Mouse (Mus musculus) brain, embryonic 14.5 days (tissue): ENCODE measurements around the gene Bach2. TPM values are rescaled to one million over a fixed set of nuclear protein-coding genes. Genes with fewer than 3 reads are reported as not detected.

Source experiments
- DNase-seq: peaks from one replicate; pipeline ENCODE4 v3.0.0-alpha.2; 2011; ENCODE audit warnings: low read depth
- CTCF ChIP-seq: fragments of 200-500 bp; IDR thresholded peaks from 2 replicates; pipeline ENCODE4 v1.5.1; 2012; ENCODE audit warnings: inconsistent platforms, mild to moderate bottlenecking, moderate library complexity, borderline replicate concordance; ENCODE audit not compliant: insufficient read depth, insufficient read length; ENCODE audit errors: extremely low read depth
- POLR2A ChIP-seq: fragments of 200-500 bp; IDR thresholded peaks from 2 replicates; pipeline ENCODE4 v1.6.1; 2012; ENCODE audit warnings: mild to moderate bottlenecking, inconsistent platforms, borderline replicate concordance; ENCODE audit not compliant: poor library complexity, insufficient read depth, insufficient read length, severe bottlenecking; ENCODE audit errors: extremely low read depth
- polyA plus RNA-seq: library from polyadenylated mRNA; depleted of rRNA; stranded (reverse); fragments of >200 nt; gene quantifications from 2 replicates; pipeline ENCODE4 v1.2.3, GENCODE M21; 2012

The Bach2 gene
- polyA plus RNA-seq, 1 experiment: 31.4 TPM

DNA sequence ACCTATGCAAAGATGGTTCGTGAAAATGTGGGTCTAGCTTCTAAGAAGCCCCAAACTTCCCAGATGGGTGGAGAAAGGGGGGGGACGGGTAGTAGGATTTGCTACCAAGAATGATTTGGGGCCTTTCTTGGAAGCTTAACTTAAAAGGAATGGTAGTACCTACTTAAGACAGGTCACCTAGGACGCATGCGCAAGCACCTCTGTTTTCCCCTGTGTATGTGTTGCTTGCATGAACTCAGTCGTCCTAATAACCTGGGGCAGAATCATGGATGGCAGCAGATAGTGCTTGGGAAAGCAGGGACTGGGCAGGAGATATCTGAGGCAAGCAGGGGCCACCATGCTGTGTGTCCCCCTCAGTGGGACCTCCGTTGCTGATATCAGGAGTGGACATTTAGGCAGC, 7.4 kb downstream of the Bach2 start:
- no peak for TF ChIP-seq CTCF
- no peak for TF ChIP-seq POLR2A
- no peak for DNase-seq

DNA sequence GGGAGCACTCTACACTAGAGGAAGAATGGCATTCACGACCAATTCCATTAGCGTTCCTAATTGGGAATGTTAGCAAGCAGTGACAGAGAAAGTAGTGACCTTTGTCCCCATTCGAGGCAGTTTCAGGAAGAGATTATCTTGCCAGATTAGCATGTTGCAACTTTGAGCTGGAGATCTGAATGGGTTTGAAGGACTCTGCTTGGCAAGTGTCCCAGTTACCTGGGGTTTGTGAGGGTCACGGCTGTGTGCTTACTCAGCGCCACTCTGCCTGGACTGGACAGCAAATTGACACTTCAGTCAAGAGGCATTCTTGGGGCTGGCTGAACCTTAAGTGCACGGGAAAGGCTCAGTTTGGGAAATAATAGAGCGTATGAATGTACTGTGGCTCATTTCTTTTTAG, 8.2 kb downstream of the Bach2 start:
- peak; percentile 74 for DNase-seq
- TF ChIP-seq CTCF (no peak), POLR2A (no peak)

GRCm38 (mm10) chr4:32247463-32248113, 9.0 kb downstream of the Bach2 start:
- TF ChIP-seq POLR2A (no peak), CTCF (no peak)
- peak; percentile 23 for DNase-seq

DNA sequence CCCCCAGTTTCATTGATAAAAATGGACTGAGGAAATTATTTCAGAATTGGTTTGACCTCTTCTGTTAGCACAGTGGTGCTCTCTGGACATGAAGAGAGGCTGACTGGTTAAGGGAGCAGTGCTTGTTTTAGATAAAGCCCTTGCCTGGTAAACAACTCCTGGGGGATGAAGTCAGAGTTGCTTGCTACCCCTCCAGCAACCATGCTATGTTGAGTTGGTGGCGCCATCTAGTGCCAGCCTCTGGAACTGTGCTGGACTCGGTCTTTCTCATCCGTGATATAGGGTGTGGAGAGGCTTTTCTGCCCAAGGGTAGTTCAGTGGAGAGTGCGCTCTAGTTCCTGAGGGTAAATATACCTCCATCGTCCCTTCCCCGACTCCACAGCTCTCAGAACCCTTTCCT, 9.6 kb downstream of the Bach2 start:
- TF ChIP-seq POLR2A (no peak), CTCF (peak; percentile 80)
- peak; percentile 76 for DNase-seq

GRCm38 (mm10) chr4:32248990-32249393, 10.4 kb downstream of the Bach2 start:
- peak; percentile 53 for DNase-seq
- TF ChIP-seq POLR2A (no peak), CTCF (no peak)

DNA sequence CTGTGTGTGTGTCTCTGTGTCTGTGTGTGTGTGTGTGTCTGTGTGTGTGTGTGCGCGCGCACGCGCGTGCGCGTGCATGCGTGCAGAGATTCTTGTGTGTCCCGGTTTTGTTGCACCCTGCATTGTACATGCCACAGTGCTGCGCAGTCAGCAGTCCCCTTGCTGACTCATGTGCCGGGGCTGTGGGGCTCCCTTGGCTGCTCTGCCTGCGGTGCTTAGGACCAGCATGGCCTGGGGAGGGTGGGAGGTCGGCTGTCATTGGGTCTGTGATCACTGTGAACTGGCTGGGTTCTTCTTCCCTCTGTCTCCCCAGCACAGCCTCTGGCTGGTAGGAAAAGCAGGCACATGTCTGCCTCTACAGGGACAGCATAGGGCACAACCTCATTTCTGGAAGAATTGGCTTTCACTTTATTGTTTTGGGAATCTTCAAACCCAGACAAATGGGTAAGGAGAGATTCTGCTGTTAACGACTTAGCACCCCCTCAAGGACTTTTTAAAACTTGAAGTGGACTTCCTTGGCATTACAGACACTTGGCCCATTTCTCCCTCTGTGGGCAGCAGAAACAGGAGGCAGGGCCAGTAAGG, 11.2 kb downstream of the Bach2 start:
- peak; percentile 59 for DNase-seq
- TF ChIP-seq POLR2A (no peak), CTCF (no peak)

DNA sequence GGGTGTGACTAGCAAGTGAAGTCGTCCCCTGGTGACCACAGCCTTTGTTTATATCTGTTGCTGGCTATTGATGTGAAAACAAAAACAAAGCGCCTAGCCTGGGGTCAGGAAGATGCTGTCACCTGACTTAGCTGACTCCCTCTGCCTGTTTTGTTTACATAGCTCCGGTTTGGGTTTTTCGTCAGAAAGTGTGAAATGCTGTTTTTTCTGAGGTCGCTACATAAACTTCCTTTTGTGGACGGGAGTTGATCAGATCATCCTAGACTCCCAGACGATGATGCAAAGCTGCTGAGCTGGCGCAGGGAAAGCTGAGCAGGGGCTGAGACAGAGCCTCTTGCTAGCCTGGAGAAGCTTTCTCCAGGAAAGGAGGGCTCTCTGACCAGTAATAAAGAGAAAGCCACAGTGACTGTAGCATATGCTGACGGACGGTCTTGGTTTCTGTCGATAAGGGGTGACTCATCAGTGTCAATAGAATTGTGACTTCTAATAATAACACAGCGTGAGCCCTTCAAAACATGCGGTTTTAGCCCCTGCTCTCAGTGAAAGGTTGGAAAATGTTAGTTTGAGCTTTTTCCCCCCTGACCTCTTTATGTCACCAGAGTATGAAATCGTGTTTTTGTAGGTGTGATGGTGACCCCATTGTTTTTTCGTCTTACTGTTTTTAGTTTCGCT, 11.9 kb downstream of the Bach2 start:
- peak; percentile 63 for DNase-seq
- TF ChIP-seq CTCF: no peak
- TF ChIP-seq POLR2A: no peak

DNA sequence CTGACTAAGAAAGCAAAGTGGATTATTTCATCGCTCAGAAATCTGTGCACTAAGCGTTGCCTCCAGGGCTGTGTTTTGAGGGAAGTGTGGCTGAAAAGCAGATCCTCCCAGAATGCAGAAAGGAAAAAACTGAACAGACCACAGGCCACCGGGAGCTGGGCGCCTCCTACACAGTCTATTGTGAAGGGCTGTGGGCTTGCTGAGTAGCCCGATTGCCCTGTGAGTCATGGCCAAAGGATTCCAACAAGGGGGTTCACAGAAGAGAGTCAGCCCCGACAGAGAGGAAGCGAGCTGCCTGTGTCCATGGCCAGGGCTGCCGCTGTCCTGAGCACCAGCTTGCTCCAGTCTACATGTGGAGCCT, 12.4 kb downstream of the Bach2 start:
- peak; percentile 74 for DNase-seq
- TF ChIP-seq CTCF: no peak
- no peak for TF ChIP-seq POLR2A

DNA sequence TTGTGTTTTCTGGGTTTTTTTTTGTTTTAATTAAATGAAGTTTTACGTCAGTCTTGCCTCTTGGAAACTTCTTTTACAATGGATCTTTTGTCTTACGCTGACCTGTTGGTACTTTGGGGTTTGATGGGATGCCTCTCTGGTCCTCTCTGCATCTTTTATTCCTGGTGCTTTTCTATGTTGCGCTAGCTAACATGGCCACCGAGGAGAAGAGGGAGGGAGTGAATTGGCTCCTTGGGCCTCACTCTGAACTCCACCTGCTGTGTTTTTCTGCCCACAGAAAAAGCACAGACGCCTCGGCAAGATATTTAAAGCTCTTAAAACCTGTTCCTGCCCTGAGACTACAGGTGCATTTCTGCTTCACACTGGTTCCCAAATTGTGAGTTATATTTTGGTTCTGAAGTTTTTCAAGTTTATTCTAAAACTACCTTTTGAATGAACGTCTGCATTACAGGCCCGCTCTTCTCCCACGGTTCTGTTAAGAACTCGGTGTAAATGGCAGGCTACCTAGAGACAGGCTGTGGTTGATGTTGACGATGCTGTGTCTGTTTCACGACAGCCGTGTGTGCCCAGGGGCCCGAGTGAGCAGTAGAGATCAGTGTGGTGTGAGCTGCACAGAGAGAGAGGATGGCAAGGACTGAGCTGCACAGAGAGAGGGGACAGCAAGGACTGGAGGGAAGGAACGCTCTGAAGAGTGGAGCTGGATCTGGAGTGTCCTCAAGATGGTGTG, 13.5 kb downstream of the Bach2 start:
- peak; percentile 49 for DNase-seq
- TF ChIP-seq POLR2A (no peak), CTCF (no peak)

DNA sequence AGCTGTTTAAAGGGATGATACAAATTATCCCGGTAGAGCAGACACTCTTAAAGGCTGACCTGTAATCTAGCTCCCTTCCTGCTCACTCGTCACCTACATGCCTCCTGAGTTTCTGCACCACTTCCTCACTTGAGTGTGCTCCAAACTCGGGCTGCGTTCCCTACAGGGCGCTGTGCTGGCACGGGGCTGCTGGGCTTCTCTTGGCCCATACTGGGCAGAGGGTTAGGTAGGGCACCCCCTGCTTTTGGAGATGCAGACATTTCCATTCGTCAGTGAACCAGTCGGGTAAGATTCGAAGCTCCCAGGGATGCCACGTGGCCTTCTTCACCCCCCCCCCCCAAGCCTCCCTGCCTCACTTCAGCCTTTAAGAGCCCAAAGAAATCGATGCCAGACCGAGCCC, 19.1 kb downstream of the Bach2 start:
- DNase-seq: no peak
- no peak for TF ChIP-seq CTCF
- TF ChIP-seq POLR2A: no peak

DNA sequence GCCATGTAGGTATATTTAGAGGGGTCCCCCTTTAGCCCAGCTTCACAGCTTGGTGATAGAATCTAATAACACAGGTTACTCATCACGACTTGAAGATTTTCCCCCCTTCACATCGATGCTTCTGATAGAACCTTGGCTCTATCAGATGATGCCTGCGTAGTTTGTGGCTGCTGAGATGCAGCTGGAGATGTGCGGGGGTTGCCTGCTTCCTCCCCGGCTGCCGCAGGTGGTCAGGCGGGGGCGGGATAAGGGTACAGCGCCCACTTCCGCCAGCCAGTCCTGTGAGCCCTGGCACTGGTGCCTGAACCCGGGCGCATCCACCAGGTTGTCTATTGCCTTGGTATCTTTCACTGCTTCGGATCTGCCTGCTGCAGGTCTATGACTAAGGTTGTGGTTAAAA, 19.5 kb downstream of the Bach2 start:
- DNase-seq: no peak
- TF ChIP-seq CTCF (no peak), POLR2A (no peak)

- DNase-seq: no peak
- TF ChIP-seq CTCF (no peak), POLR2A (no peak)
Observed at GRCm38 (mm10) chr4:32258596-32258995, 20.0 kb downstream of the Bach2 start.

DNA sequence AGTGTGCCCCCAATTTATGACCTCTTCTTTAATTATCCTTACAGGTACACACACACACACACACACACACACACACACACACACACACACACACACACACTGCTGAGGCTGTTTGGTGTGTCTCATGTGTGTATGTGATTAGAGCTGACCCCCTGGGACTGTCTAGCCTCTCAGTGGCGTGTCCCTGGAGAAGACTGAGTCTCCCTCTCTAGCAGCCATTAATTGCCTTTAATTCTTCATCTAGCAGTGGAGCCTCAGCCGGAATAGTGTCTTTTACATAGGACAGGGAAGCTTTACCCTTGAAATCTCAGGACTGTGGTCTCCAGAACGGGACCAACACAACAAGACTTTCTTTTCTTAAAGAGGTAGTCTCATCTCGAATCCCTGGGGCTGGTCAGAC, 22.3 kb downstream of the Bach2 start:
- DNase-seq: no peak
- no peak for TF ChIP-seq POLR2A
- no peak for TF ChIP-seq CTCF
